Mouse (Mus musculus) ES-E14 (cell line): ENCODE measurements around the gene Tectb.

ENCODE experiments used
- HCFC1 ChIP-seq: IDR thresholded peaks from 2 replicates; pipeline ENCODE4 v1.6.1; 2012; ENCODE audit warnings: low read length, inconsistent platforms, borderline replicate concordance; ENCODE audit not compliant: insufficient read depth
- MAFK ChIP-seq: IDR thresholded peaks from 2 replicates; pipeline ENCODE4 v1.6.1; 2014; ENCODE audit warnings: mild to moderate bottlenecking, low read depth, low read length, inconsistent platforms; ENCODE audit not compliant: insufficient read depth
- ZC3H11A ChIP-seq: IDR thresholded peaks from 2 replicates; pipeline ENCODE4 v1.6.1; 2012; ENCODE audit warnings: low read depth, mild to moderate bottlenecking, inconsistent platforms, low read length, borderline replicate concordance
- ZNF384 ChIP-seq: IDR thresholded peaks from 2 replicates; pipeline ENCODE4 v1.6.1; 2012; ENCODE audit warnings: low read depth, low read length, inconsistent platforms

DNA sequence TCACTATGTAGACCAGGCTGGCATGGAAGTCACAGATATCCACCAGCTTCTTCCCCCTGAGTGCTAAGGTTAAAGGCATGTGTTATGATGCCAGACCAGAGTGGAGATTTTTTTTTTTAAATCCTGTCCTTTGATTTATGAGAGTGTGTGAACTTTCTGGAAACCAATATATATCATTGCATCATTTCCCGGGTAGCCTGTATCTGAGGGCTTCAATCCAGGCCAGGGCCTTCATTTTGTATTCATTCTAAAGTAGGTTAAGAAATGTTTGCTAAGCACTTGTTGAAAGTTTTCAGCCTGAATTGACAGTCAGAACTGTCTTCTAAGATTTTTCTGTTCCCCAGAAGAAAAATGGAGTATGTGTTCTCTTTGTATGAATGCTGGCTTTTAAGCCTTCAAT is 8.9 kb upstream of the Tectb start:
- TF ChIP-seq ZC3H11A: no peak
- TF ChIP-seq MAFK: no peak
- TF ChIP-seq ZNF384: no peak
- TF ChIP-seq HCFC1: no peak
